Mouse (Mus musculus): ENCODE measurements around the gene Gm3468. TPM values are rescaled to one million over a fixed set of nuclear protein-coding genes. Genes with fewer than 3 reads are reported as not detected.
"Not testable (repeated sequence)": the region's sequence is repeated elsewhere in the genome, so short reads cannot be mapped to it uniquely, and the experiment has no call there.

The Gm3468 gene
- polyA plus RNA-seq (2015; fragmentation: Nextera tagmentation; extraction: Ambion mirVana) = 1.2 TPM in 2 replicates

DNA sequence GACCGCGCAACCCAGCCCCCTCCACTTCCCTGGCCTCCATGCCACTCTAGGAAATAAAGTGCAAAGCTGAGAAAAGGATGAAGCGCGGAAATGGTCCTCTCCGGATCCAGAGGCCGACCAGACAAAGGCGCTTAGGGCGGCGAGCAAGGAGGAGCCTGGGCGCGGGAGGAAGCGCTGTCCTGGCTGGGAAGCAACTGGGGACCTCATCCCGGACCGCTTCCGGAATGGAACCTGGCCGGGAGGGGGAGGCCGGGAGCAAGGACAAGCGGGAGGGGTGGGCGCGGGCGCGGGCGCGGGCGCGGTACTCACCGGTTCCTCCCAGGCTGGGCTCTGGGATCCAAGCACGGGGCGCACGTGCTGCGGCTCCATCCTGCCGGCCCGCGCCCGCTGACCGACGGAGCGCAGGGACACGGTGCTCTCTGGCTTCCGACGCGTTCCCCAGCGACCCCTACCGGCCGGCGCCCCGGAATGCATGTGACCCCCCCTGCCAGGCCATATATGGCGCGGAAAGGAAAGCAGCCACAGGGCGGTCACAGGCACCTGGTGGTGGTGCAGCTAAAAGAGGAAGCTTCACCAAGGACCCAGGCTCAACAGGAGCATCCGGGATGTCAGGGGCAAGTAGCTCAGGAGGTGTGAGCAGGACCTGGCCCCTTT lies at the start of gene Gm3468:
TSS of gene Gm3468 (minus strand) at position 394 of the 654 bp plus-strand sequence.
- not testable (repeated sequence) for H3K27ac ChIP-seq, H3K27me3 ChIP-seq, H3K9ac ChIP-seq, H3K9me3 ChIP-seq, H3K4me1 ChIP-seq, H3K36me3 ChIP-seq
- peak; percentile 82; the same call in 1 of the 2 replicates for ATAC-seq (ENCODE audit: borderline replicate concordance, extremely low read depth, low FRiP score, low TSS enrichment)
- Histone ChIP-seq H3K4me3 (peak within 1 kb of the TSS; percentile 38), H3K4me2 (peak within 1 kb of the TSS; percentile 52)
- WGBS = 0% methylated on average over 36 of the region's 51 CpGs

- not testable (repeated sequence) for H3K9me3 ChIP-seq; H3K9ac ChIP-seq; H3K27me3 ChIP-seq; H3K4me2 ChIP-seq; H3K36me3 ChIP-seq; ATAC-seq (ENCODE audit: borderline replicate concordance, extremely low read depth, low FRiP score, low TSS enrichment); H3K4me3 ChIP-seq; H3K27ac ChIP-seq; H3K4me1 ChIP-seq
- WGBS = no CpG with 5 or more reads among the region's 1 CpGs
Observed at GRCm38 (mm10) chr14:6125707-6126106, 17.2 kb upstream of the Gm3468 start, which contains the start of gene Gm3476. Gm3476 (minus strand) TSS chr14:6125807.

- H3K9me3 ChIP-seq; H3K4me1 ChIP-seq; H3K27ac ChIP-seq; H3K36me3 ChIP-seq; H3K27me3 ChIP-seq; ATAC-seq (ENCODE audit: borderline replicate concordance, extremely low read depth, low FRiP score, low TSS enrichment); H3K9ac ChIP-seq: not testable (repeated sequence)
- WGBS = 6% methylated on average over 9 of the region's 9 CpGs
- H3K4me3 ChIP-seq = peak overlapping the region; percentile 38
- H3K4me2 ChIP-seq = peak overlapping the region; percentile 52
Observed at GRCm38 (mm10) chr14:6107500-6107899, 965 bp downstream of the Gm3468 start.

- not testable (repeated sequence) for H3K27me3 ChIP-seq; H3K9me3 ChIP-seq; H3K27ac ChIP-seq; H3K4me3 ChIP-seq; H3K4me2 ChIP-seq; H3K9ac ChIP-seq; H3K36me3 ChIP-seq; H3K4me1 ChIP-seq; ATAC-seq (ENCODE audit: borderline replicate concordance, extremely low read depth, low FRiP score, low TSS enrichment)
- WGBS = 81% methylated on average over 2 of the region's 3 CpGs
Observed at GRCm38 (mm10) chr14:6093842-6094241, 14.6 kb downstream of the Gm3468 start, which contains the start of gene Gm8206. Gm8206 (minus strand) TSS chr14:6093942.

DNA sequence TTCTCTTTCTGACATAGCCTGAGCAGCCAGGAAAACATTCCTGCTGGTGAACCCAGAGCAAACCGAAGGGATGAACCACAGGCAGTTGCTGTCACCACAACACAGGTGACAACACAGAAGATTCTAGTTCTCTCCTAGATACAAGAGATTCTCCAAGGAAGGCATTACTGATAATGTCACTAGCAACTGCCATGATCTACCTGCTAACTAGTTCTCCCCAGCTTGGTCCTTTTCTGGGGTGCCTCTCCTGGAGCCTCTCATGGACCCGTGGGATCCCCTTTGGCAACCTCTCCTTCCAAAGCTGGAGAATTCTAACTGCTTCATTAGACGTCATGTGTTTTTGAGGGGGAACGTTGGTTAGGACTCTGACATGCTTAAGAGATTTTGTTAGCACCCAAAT lies 50.3 kb downstream of the Gm3468 start, which contains the start of gene Gm6337:
TSS of gene Gm6337 (minus strand) at position 101 of the 400 bp plus-strand sequence.
- H3K27ac ChIP-seq; H3K9ac ChIP-seq; H3K27me3 ChIP-seq; H3K4me2 ChIP-seq; H3K4me1 ChIP-seq; ATAC-seq (ENCODE audit: borderline replicate concordance, extremely low read depth, low FRiP score, low TSS enrichment); H3K36me3 ChIP-seq; H3K9me3 ChIP-seq; H3K4me3 ChIP-seq: not testable (repeated sequence)
- WGBS = 80% methylated on average over 3 of the region's 4 CpGs

Other genes starting within 250 kb of the Gm3468 start
- 0.10 and 0.24 TPM in 2 replicates for gene Gm8237, start 228.3 kb downstream of the Gm3468 start, polyA plus RNA-seq (2015; fragmentation: Nextera tagmentation; extraction: Ambion mirVana)
- gene Gm3248, start 146.9 kb downstream of the Gm3468 start, polyA plus RNA-seq (2015; fragmentation: Nextera tagmentation; extraction: Ambion mirVana) = 0.45 and 0.49 TPM in 2 replicates
- gene Gm3453, start 129.5 kb downstream of the Gm3468 start, polyA plus RNA-seq (2015; fragmentation: Nextera tagmentation; extraction: Ambion mirVana) = not detected in 2 replicates
- not detected in 2 replicates for gene Gm6337, start 50.4 kb downstream of the Gm3468 start, polyA plus RNA-seq (2015; fragmentation: Nextera tagmentation; extraction: Ambion mirVana)
- gene Gm8206, start 14.7 kb downstream of the Gm3468 start, polyA plus RNA-seq (2015; fragmentation: Nextera tagmentation; extraction: Ambion mirVana) = 0.35 and 0.52 TPM in 2 replicates
- not detected in 2 replicates for gene Gm3476, start 17.1 kb upstream of the Gm3468 start, polyA plus RNA-seq (2015; fragmentation: Nextera tagmentation; extraction: Ambion mirVana)
- not detected in 2 replicates for gene Gm21560, start 110.6 kb upstream of the Gm3468 start, polyA plus RNA-seq (2015; fragmentation: Nextera tagmentation; extraction: Ambion mirVana)
- 0.67 and 1.1 TPM in 2 replicates for gene Gm3411, start 178.6 kb upstream of the Gm3468 start, polyA plus RNA-seq (2015; fragmentation: Nextera tagmentation; extraction: Ambion mirVana)
- gene Gm21103, start 196.2 kb upstream of the Gm3468 start, polyA plus RNA-seq (2015; fragmentation: Nextera tagmentation; extraction: Ambion mirVana) = not detected in 2 replicates
- not detected in 2 replicates for gene Gm3618, start 235.0 kb upstream of the Gm3468 start, polyA plus RNA-seq (2015; fragmentation: Nextera tagmentation; extraction: Ambion mirVana)